Mouse (Mus musculus) intestine, embryonic 16.5 days (tissue): ENCODE measurements at regions not wholly inside any gene's neighbourhood (a gene's known extent, or its start where the extent isn't known, plus 50 kb on each side); places are given as distances from the start of the nearest gene placed in this dataset.
A peak's percentile ranks its signal among the peaks of the same experiment; 100 is the strongest.

Source experiments
- ATAC-seq: fragments of 200-750 bp; cut with Nextera tagmentation; 2 replicates; pipeline ENCODE4 v1.8.0; 2017; ENCODE audit warnings: moderate TSS enrichment, moderate library complexity
- H3K27ac ChIP-seq: fragments of 300-500 bp; sonication (generic); 2 replicates; pipeline ENCODE4 v1.5.1; 2014; ENCODE audit warnings: mild to moderate bottlenecking, low read length
- H3K27me3 ChIP-seq: fragments of 300-500 bp; sonication (generic); replicated peaks from 2 replicates; pipeline ENCODE4 v1.6.1; 2014; ENCODE audit warnings: low read length, control low read depth, mixed read lengths; ENCODE audit not compliant: control insufficient read depth, insufficient read depth
- H3K36me3 ChIP-seq: fragments of 300-500 bp; sonication (generic); 2 replicates; pipeline ENCODE4 v1.6.1; 2014; ENCODE audit warnings: low read length, control low read depth; ENCODE audit not compliant: control insufficient read depth, insufficient read depth
- H3K4me1 ChIP-seq: fragments of 300-500 bp; sonication (generic); 2 replicates; pipeline ENCODE4 v1.6.1; 2014; ENCODE audit warnings: low read length, control low read depth, mixed read lengths; ENCODE audit not compliant: control insufficient read depth, insufficient read depth
- H3K4me2 ChIP-seq: fragments of 300-500 bp; sonication (generic); 2 replicates; pipeline ENCODE4 v1.6.1; 2014; ENCODE audit warnings: low read depth, low read length, control low read depth
- H3K4me3 ChIP-seq: fragments of 300-500 bp; sonication (generic); 2 replicates; pipeline ENCODE4 v1.5.1; 2014; ENCODE audit warnings: mild to moderate bottlenecking, low read length
- H3K9ac ChIP-seq: fragments of 300-500 bp; sonication (generic); 2 replicates; pipeline ENCODE4 v1.6.1; 2014; ENCODE audit warnings: low read depth, low read length
- H3K9me3 ChIP-seq: fragments of 300-500 bp; sonication (generic); 2 replicates; pipeline ENCODE4 v1.6.1; 2016; ENCODE audit warnings: low read length, control low read depth; ENCODE audit not compliant: control insufficient read depth
- WGBS: fragments of 180-500 bp; shearing (Covaris S2); extraction: QIAGEN DNeasy Blood & Tissue Kit; methylation state at CpG from one replicate; pipeline ENCODE4 v1.1.7; 2014; 5-methylcytosine and 5-hydroxymethylcytosine counted together

DNA sequence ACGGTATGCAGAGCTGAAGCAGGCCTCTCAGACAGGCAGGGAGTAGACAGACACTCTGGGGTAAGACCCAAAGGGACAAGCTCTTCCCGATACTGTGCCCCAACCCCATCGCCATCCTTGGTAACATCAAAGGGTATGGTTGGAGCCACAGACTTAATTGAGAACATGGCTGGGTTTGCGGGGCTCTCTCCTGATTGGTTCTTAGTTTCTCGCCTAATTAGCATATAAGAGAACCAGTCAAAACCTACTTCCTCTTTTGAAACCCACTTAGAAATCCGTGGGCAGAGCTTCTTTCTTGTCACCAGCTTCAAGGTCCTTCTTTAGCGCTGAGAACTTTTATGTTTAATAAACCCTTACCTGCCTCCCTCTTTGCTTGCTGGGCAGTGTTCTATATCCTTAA, 87.5 kb upstream of the Spaca7 start:
- 87% methylated on average over 7 of the region's 7 CpGs for WGBS
- H3K4me2 ChIP-seq, result no peak overlapping the region
- no peak overlapping the region for H3K9ac ChIP-seq
- H3K27me3 ChIP-seq, result 0 out of 2 replicates have a peak, but pooled peaks cover 2% of the 10 kb centered on the region
- H3K27ac ChIP-seq, result no peak overlapping the region
- H3K9me3 ChIP-seq, result no peaks in the 10 kb centered on the region
- no peak for ATAC-seq
- H3K4me1 ChIP-seq, result 0 out of 2 replicates have a peak, but pooled peaks cover 4% of the 10 kb centered on the region
- H3K36me3 ChIP-seq, result no peaks in the 10 kb centered on the region
- no peak overlapping the region for H3K4me3 ChIP-seq

DNA sequence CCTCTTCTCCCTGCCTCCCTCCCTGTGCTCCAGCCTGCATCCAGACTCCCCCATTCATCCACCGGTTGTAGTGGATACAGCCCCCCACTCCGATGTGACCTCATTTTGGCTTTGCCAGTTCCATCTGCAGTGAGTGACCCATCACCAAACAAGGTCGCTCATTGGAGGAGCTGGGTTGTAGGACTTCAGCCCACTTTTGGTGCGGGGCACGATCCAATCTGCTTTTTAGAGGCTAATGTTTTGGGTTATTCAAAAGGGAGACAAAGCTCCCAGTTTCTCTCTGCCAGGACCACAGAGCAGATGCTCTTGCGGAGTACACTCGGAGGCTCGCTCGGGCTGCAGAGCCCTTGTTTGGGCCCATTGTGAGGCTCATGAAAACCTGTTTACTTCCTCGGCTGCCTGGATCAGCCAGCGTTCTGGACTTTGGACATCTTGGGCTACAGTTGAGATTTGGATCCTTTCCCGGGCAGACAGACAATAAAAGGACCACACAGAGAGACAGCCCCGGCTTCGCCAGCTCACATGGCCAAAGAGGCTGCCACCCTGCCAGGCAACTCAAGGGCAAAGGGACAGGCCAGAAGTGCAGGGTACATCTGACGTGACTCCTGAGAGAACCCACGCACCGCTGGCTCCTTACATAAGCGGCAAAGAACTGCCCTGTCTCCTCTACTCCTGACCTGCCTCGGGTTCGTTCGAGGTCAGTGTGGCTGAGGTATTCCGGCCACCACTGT, 86.3 kb upstream of the Spaca7 start:
- no peak overlapping the region for H3K4me2 ChIP-seq
- H3K27me3 ChIP-seq, result 0 out of 2 replicates have a peak, but pooled peaks cover 2% of the 10 kb centered on the region
- H3K27ac ChIP-seq, result no peak overlapping the region
- no peak overlapping the region for H3K9ac ChIP-seq
- H3K36me3 ChIP-seq, result no peaks in the 10 kb centered on the region
- no peaks in the 10 kb centered on the region for H3K9me3 ChIP-seq
- peak; percentile 52 for ATAC-seq
- H3K4me1 ChIP-seq, result 0 out of 2 replicates have a peak, but pooled peaks cover 4% of the 10 kb centered on the region
- H3K4me3 ChIP-seq, result no peak overlapping the region
- 56% methylated on average over 22 of the region's 22 CpGs for whole genome bisulfite sequencing

DNA sequence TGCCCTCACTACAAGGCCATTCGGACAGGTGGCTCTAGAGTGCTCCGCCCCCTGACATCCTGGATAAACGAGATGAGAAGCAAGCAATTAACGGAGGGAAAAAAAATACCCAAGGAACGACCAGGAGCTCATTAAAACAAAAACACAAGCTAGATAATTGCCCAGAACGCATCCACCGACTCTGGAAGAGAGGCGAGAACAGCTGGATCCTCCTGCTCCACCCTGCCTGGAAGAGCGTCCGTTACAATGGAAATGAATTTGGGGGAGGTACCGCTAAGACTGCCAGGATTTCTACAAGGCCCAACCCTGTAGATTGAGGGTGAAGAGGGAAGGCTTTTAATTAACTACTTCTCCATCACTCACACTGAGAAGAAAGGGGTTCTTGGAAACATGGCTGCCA, 85.6 kb upstream of the Spaca7 start:
- no peaks in the 10 kb centered on the region for H3K9me3 ChIP-seq
- H3K4me3 ChIP-seq, result no peak overlapping the region
- H3K36me3 ChIP-seq, result no peaks in the 10 kb centered on the region
- H3K4me1 ChIP-seq, result 0 out of 2 replicates have a peak, but pooled peaks cover 4% of the 10 kb centered on the region
- ATAC-seq, result no peak
- H3K27me3 ChIP-seq, result 0 out of 2 replicates have a peak, but pooled peaks cover 2% of the 10 kb centered on the region
- no peak overlapping the region for H3K27ac ChIP-seq
- WGBS, result 45% methylated on average over 11 of the region's 11 CpGs
- H3K9ac ChIP-seq, result no peak overlapping the region
- H3K4me2 ChIP-seq, result no peak overlapping the region

DNA sequence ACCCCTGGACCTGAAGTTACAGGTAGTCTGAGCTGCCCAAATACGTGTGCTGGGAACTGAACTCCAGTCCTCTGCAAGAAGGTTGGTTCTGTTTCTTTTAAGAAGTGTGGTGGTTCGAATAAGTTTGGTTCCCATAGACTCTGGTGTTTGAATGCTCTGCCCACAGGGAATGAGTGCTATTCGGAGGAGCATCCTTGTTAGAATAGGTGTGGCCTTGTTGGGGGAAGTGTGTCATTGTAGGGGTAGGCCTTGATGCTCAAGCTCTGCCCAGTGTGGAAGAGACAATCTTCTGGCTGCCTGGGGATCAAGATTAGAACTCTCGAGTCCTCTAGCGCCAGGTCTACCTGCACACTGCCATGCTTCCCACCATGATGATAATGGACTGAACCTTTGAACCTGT, 83.6 kb upstream of the Spaca7 start:
- Histone ChIP-seq H3K4me3 (no peak overlapping the region), H3K27ac (no peak overlapping the region), H3K36me3 (no peaks in the 10 kb centered on the region), H3K27me3 (0 out of 2 replicates have a peak, but pooled peaks cover 2% of the 10 kb centered on the region), H3K9me3 (no peaks in the 10 kb centered on the region), H3K4me2 (no peak overlapping the region), H3K4me1 (0 out of 2 replicates have a peak, but pooled peaks cover 4% of the 10 kb centered on the region), H3K9ac (no peak overlapping the region)
- no peak for ATAC-seq
- WGBS, result 90% methylated on average over 5 of the region's 5 CpGs

DNA sequence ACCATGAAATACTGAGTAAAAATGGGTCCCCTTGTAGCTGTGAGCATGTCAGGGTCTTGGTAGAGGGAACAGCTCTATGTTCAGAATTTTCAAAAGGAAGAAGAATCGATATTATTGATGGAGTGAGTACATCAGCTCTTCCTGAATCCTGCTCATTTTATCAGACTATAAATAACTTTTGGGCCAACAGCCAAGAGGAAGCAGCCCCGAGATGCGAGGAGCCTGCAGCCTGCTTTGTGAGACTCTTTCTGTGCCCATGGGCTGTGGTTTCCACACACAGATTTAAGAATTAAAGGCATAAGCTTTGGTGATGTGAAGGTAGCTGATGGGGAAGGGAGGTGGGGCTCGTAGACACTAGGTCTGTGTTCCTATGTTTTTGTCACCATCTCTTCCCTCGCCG, 81.4 kb upstream of the Spaca7 start:
- H3K9ac ChIP-seq, result no peak overlapping the region

DNA sequence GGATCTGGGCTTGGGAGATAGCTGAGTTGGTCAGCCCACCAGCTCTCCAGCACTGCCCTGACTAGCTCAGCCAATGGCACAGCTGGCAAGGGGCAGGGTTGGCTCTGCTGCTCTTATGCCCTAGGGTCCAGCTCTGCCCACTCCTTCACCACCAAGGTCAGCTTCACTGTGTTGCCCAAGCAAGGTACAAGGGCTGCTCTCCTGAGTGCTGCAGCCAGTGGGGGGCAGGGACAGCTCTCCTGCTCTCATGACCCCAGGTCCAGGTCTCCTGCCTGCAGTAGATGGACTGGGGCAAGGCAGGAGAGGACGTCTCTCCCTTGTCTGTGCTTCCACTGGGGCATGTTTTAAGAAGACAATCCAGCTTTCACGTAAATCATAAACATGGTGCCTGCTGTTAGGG, 80.4 kb upstream of the Spaca7 start:
- no peaks in the 10 kb centered on the region for H3K4me1 ChIP-seq
- H3K9me3 ChIP-seq, result no peaks in the 10 kb centered on the region
- H3K36me3 ChIP-seq, result no peaks in the 10 kb centered on the region
- no peak for ATAC-seq
- no peak overlapping the region for H3K27ac ChIP-seq
- no peak overlapping the region for H3K4me2 ChIP-seq
- H3K9ac ChIP-seq, result no peak overlapping the region
- peaks cover 7% of the 10 kb centered on the region; the same call in 1 of the 2 replicates for H3K27me3 ChIP-seq
- WGBS, result 63% methylated on average over 2 of the region's 2 CpGs
- H3K4me3 ChIP-seq, result no peak overlapping the region

More for the DNA sequence above, 81.4 kb upstream of the Spaca7 start:
- Histone ChIP-seq H3K27ac (no peak overlapping the region), H3K27me3 (peaks cover 5% of the 10 kb centered on the region; the same call in 1 of the 2 replicates), H3K4me1 (0 out of 2 replicates have a peak, but pooled peaks cover 3% of the 10 kb centered on the region), H3K4me2 (no peak overlapping the region), H3K4me3 (no peak overlapping the region), H3K9me3 (no peaks in the 10 kb centered on the region), H3K36me3 (no peaks in the 10 kb centered on the region)
- WGBS, result 66% methylated on average over 6 of the region's 6 CpGs
- no peak for ATAC-seq

DNA sequence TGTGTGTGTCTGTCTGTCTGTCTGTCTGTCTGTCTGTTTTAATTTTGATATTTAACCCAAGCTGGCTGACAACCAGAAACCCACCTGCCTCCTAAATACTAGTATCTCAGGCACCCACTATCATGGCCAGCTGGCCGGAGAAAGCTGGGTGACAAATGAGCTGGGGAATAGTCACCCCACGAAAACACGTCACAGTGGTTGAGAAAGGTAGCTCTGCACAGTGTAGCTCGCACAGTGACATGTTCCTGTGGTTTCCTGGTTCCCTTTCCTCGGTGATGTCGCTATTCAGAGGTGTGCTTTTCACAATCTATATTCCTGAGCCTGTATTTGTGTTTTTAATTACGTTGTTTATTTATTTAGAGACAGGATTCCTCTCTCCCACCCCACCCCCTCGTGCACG, 78.3 kb upstream of the Spaca7 start:
- no peaks in the 10 kb centered on the region for H3K9me3 ChIP-seq
- H3K27ac ChIP-seq, result no peak overlapping the region
- no peak for ATAC-seq
- no peak overlapping the region for H3K4me3 ChIP-seq
- no peaks in the 10 kb centered on the region for H3K36me3 ChIP-seq
- H3K9ac ChIP-seq, result no peak overlapping the region
- no peaks in the 10 kb centered on the region for H3K4me1 ChIP-seq
- WGBS, result 71% methylated on average over 9 of the region's 9 CpGs
- H3K27me3 ChIP-seq, result peaks cover 13% of the 10 kb centered on the region; the same call in 1 of the 2 replicates
- no peak overlapping the region for H3K4me2 ChIP-seq

DNA sequence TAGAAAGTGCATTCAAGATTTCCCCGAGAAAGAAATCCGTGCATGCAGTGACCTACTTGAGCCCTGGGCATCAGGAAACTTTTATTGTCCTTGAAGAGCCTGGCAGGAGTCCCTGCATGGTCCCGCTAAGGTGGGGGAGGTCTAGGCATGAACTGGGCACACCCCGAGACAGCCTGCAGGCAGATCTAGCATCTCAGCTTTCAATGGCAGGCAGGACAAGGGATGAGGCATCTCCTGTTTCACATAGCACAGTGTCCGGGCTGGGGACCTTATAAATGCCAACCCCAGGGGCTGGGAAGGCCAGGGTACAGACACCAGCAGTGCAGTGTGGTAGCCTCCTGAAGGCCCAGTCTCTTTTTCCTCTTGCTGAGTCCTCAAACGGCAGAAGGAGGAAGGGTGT, 75.4 kb upstream of the Spaca7 start:
- WGBS, result 9% methylated on average over 6 of the region's 6 CpGs
- H3K27ac ChIP-seq, result no peak overlapping the region
- H3K4me2 ChIP-seq, result no peak overlapping the region
- H3K4me3 ChIP-seq, result no peak overlapping the region
- H3K9ac ChIP-seq, result no peak overlapping the region
- no peaks in the 10 kb centered on the region for H3K36me3 ChIP-seq
- H3K27me3 ChIP-seq, result peaks cover 36% of the 10 kb centered on the region
- H3K9me3 ChIP-seq, result no peaks in the 10 kb centered on the region
- no peak for ATAC-seq
- peaks cover 2% of the 10 kb centered on the region; the same call in 1 of the 2 replicates for H3K4me1 ChIP-seq

DNA sequence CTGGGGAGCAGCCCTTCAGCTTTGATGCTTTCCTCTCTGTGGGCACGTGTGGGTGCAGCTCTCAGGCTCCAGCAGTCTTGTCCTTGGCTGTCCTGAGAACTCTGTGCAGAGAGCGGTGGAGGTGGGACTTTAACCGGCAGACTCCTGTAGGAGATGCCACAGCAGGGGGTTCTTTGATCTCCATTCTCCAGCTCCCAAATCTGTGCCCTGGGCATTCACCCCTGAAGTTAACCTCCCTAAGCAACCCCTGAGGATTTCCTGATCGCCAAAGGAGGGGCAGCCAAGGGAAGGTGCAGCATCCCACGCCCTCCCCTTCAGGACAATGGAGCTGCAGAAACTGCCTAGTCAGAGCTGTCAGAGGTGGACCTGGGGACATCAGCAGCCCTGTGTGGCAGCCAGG, 73.2 kb upstream of the Spaca7 start:
- H3K27ac ChIP-seq, result no peak overlapping the region
- ATAC-seq, result no peak

More for the DNA sequence above, 73.2 kb upstream of the Spaca7 start:
- peaks cover 8% of the 10 kb centered on the region; the same call in 1 of the 2 replicates for H3K4me1 ChIP-seq
- WGBS, result 11% methylated on average over 5 of the region's 5 CpGs
- no peak overlapping the region for H3K4me3 ChIP-seq
- no peak overlapping the region for H3K9ac ChIP-seq
- no peaks in the 10 kb centered on the region for H3K36me3 ChIP-seq
- peaks cover 53% of the 10 kb centered on the region for H3K27me3 ChIP-seq
- no peaks in the 10 kb centered on the region for H3K9me3 ChIP-seq
- H3K4me2 ChIP-seq, result no peak overlapping the region
